Mouse (Mus musculus) urinary bladder, adult 2 months (tissue): ENCODE data around the gene Mzf1. TPM values are rescaled to one million over a fixed set of nuclear protein-coding genes. Genes with fewer than 3 reads are reported as not detected.

ENCODE experiments used
- DNase-seq: peaks from one replicate; pipeline ENCODE4 v3.0.0; 2022; ENCODE audit warnings: low spot score
- polyA plus RNA-seq: library from polyadenylated mRNA; depleted of rRNA; stranded (reverse); fragments of >200 nt; gene quantifications from 2 replicates; pipeline ENCODE4 v1.2.3, GENCODE M21; 2012; rRNA removed

Mzf1 gene
- polyA plus RNA-seq, 1 experiment, result 1.2 TPM

DNA sequence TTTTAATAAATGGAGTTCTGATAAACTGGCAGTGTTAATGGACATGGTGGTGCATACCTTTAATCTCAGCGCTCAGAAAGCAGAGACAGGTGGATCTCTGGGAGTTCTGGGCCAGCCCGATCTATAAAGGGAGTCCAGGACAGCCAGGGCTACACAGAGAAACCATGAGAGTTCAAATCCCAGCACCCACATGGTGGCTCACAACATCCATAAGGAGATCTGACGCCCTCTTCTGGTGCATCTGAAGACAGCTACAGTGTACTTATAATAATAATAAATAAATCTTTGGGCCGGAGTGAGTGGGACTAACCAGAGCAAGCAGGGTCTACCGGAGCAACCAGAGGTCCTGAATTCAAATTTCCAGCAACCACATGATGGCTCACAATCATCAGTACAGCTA lies 51.2 kb downstream of the Mzf1 start:
- DNase-seq, result no peak

- no peak for DNase-seq
These were observed 53.0 kb downstream of the Mzf1 start for GRCm38 (mm10) chr7:13001584-13001983.

DNA sequence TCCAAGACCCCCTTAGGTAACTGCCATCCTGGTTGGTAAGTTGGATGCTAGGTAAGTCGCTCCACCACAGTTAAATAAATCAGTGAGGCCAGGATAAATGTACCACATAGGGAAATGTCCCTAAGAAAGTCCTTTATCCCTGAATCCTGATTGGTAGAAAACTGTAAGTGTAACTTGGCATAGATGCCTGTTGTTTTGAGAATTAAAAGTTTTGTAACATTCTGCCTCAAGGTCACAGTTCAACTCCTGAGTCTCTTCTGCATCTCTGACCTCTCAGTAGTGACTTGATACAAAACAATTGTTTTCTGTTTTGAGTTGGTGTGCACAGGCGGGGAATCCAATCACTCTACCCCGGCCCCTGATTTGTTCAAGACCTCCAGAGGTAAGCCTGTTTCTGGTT lies 55.7 kb downstream of the Mzf1 start, which contains the start of gene Trim28:
TSS of gene Trim28 (plus strand) at position 264 of the 400 bp plus-strand sequence.
- DNase-seq, result no peak

DNA sequence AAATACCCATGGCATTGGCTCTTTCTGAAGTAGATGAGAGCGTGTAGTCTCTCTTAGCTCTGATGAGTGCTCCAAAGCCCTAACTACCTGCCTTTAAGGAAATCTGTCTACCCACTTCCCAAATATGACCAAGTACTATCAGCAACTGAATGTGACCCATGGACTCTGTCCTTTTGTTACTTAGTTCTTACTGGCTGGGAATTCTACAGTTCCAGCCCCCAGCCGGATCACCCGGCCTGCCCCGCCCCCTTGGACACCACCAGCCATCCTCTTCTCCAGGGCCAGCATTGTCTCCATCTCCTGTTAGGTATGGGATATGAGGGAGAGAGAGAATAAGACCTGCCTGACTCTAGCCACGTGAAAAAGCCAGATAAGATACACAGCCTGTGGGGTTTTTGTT lies 56.5 kb downstream of the Mzf1 start, which contains the start of gene Slc27a5:
TSS of gene Slc27a5 (minus strand) at position 140 of the 400 bp plus-strand sequence.
- no peak for DNase-seq

DNA sequence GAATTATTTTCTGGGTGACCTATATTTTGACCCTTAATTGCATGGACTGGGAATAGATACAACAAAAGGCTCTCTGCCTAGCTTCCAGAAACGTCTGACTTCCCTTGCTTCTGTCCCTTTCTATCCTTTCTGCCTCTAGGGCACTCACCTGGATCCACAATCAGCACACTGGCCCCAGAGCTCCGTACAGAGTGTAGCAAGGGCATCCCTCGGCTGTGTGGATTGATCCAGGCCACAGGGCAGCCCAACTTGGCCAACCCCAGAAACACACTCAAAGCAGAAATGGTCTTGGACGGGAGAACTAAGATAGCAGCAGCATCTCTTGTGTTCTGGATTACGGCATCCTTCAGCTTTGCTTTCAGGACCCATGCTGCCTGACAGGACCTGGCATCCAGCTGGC lies 57.3 kb downstream of the Mzf1 start:
- DNase-seq, result no peak

- DNase-seq, result no peak
These were observed 58.7 kb downstream of the Mzf1 start for GRCm38 (mm10) chr7:12995862-12996261.

DNA sequence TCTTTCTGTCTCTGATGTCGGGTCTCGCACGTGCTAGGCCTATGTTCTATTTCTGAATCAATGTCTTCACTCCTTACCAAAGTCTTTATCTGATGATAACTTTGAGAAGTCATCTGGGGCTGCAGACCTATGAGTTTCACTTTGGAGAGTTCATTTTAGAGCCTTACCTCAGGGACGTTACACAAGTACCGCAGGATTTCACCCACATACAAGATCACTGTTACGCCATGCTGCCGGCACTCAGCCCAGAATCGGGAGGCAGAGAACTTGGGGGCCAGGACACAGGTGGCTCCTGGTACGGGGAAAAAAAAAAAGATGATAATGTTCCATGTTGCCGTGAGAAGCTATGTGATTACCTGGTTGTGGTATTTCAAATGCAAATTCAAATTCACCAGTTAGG lies 61.4 kb downstream of the Mzf1 start:
- DNase-seq, result no peak

Other genes starting within 250 kb of the Mzf1 start
- gene Zfp329, start 235.9 kb downstream of the Mzf1 start, polyA plus RNA-seq, result 12.3 and 13.9 TPM in 2 replicates
- gene Zfp110, start 220.0 kb downstream of the Mzf1 start, polyA plus RNA-seq, result 21.9 and 22.2 TPM in 2 replicates
- gene Zfp128, start 173.6 kb downstream of the Mzf1 start, polyA plus RNA-seq, result 2.5 TPM in 2 replicates
- gene Zscan22, start 156.9 kb downstream of the Mzf1 start, polyA plus RNA-seq, result 11.4 and 12.3 TPM in 2 replicates
- gene Rps5, start 132.5 kb downstream of the Mzf1 start, polyA plus RNA-seq, result 2,520 and 2,810 TPM in 2 replicates
- gene Rnf225, start 127.3 kb downstream of the Mzf1 start, polyA plus RNA-seq, result 2.1 and 2.3 TPM in 2 replicates
- 4.6 and 4.7 TPM in 2 replicates for gene Zfp324, start 88.9 kb downstream of the Mzf1 start, polyA plus RNA-seq
- 6.3 and 6.9 TPM in 2 replicates for gene Zfp446, start 76.9 kb downstream of the Mzf1 start, polyA plus RNA-seq
- 0.31 and 0.55 TPM in 2 replicates for gene Slc27a5, start 56.6 kb downstream of the Mzf1 start, polyA plus RNA-seq
- 186 and 190 TPM in 2 replicates for gene Trim28, start 55.6 kb downstream of the Mzf1 start, polyA plus RNA-seq
- 11.7 and 13.2 TPM in 2 replicates for gene Zbtb45, start 44.7 kb downstream of the Mzf1 start, polyA plus RNA-seq
- gene Chmp2a, start 20.0 kb downstream of the Mzf1 start, polyA plus RNA-seq, result 240 and 257 TPM in 2 replicates
- gene Ube2m, start 16.5 kb downstream of the Mzf1 start, polyA plus RNA-seq, result 164 and 172 TPM in 2 replicates
- not detected in 2 replicates for gene Vmn1r85, start 40.4 kb upstream of the Mzf1 start, polyA plus RNA-seq
- not detected in 2 replicates for gene Vmn1r86, start 65.2 kb upstream of the Mzf1 start, polyA plus RNA-seq
- not detected in 2 replicates for gene Vmn1r87, start 85.4 kb upstream of the Mzf1 start, polyA plus RNA-seq
- gene Vmn1r88, start 104.8 kb upstream of the Mzf1 start, polyA plus RNA-seq, result not detected in 2 replicates
- not detected in 2 replicates for gene Vmn1r89, start 158.3 kb upstream of the Mzf1 start, polyA plus RNA-seq
- 9.1 and 10.2 TPM in 2 replicates for gene Lig1, start 222.5 kb upstream of the Mzf1 start, polyA plus RNA-seq
- gene Zswim9, start 224.0 kb upstream of the Mzf1 start, polyA plus RNA-seq, result 4.2 and 7.9 TPM in 2 replicates